Mouse (Mus musculus) cortical plate, adult 2 months (tissue): Measurements from ENCODE around the gene Cdk14.

Source experiments
- CTCF ChIP-seq: fragments of 200-500 bp; IDR thresholded peaks from 2 replicates; pipeline ENCODE4 v1.5.1; 2011; ENCODE audit warnings: mild to moderate bottlenecking, control low read depth, low read length; ENCODE audit not compliant: insufficient read depth; ENCODE audit errors: extremely low read depth
- POLR2A ChIP-seq: fragments of 200-500 bp; IDR thresholded peaks from 2 replicates; pipeline ENCODE4 v1.6.1; 2011; ENCODE audit warnings: mild to moderate bottlenecking, low read length, control low read depth; ENCODE audit not compliant: insufficient read depth; ENCODE audit errors: extremely low read depth

DNA sequence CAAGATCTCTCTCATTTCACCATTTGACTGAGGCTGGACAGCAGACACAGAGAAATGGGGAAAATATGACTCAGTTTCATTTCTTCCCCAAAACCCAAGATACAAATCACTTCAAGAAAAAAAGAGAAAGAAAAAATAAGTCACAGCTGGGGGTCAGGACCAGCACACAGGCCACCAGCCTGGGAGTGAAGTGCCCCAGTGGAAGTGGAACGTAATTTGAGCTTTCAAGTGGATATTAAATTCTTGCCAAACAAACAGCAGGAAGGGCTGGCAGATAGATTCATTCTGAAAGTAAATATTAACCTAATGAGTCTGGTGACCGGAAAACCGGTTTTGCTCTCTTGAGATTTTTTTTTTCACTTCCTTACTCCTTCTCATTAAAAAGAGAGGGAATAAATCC lies 60.2 kb downstream of the Cdk14 start:
- TF ChIP-seq CTCF: no peak
- TF ChIP-seq POLR2A: no peak
